Mouse (Mus musculus): ENCODE measurements around the gene Gm20767. TPM values are rescaled to one million over a fixed set of nuclear protein-coding genes. Genes with fewer than 3 reads are reported as not detected.
"Not testable (repeated sequence)": the region's sequence is repeated elsewhere in the genome, so short reads cannot be mapped to it uniquely, and the experiment has no call there.

The Gm20767 gene
- polyA plus RNA-seq (2012; rRNA removed): not detected in 2 replicates

DNA sequence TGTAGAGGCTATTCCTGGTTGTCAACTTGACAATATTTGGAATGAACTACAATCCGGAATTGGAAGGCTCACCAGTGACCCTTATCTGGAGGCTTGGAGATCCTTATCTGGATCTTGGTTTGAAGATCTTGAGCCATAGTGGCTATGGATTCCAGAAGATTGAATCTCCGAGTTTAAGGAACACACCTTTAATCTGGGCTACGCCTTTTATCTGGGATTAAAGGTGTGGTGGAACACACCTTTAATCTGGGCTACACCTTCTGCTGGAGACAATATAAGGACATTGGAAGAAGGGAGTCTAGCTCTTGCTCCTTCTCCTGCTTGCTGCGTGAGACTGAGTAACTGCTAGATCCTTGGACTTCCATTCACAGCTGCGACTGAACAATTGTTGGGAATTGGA lies at the start of gene Gm20767:
TSS of gene Gm20767 (plus strand) at position 301 of the 400 bp plus-strand sequence.
- not testable (repeated sequence) for DNase-seq (ENCODE audit: extremely low spot score in 1 of 2, low spot score in 1 of 2)

DNA sequence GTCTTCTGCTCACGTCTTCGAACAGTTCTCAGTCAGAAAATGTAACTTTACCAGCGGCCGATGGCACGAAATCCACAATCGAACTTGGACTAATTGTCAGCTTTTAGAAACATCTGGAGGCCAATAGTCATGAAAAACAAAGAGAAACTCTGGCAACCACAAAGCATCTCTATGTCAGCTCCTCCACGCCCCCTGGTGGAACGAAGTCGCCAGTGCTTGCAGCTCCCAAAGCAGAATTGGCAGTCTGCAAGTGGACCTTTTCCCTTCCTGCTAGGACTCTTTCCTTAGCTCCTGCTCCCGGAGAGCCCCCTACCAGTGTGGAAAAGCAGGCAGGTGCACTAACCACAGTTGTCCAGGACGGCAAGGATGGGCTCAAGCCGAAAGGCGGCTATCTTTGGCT lies 47.1 kb upstream of the Gm20767 start:
- DNase-seq (ENCODE audit: extremely low spot score in 1 of 2, low spot score in 1 of 2): not testable (repeated sequence)

DNA sequence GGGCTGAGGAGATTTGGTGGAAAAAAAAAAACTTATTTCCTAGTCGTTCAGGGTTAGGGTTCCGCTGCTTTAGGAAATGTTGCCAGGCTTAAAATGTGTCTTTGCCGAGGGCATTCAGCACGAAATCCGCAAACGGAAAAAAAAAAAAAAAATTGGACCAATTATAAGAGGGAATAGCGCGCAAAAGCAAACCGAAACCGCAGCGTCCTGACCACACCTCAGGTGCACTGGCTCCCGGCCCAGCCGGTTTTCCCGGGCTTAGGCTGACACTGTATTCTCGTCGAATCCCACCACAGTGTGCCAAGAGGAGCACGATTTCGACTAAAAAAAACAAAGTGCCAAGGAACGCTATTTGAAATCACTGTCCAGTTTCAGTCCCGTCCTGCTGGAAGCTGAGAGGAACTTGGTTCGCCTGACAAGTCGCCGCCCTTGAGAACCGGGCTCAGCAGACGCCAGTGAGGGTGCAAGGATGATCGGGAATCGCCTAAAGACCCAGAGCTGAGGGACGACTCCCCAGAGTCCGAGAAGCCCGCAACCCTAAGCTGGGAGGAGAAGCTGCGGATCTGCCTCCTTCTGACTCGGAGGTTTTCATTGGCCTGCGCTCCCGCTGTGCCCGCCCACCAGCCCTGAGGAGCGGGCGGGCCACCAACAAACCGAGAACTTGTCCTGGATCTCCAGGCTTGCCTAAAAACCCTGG lies 43.7 kb upstream of the Gm20767 start:
- DNase-seq (ENCODE audit: extremely low spot score in 1 of 2, low spot score in 1 of 2): not testable (repeated sequence)

DNA sequence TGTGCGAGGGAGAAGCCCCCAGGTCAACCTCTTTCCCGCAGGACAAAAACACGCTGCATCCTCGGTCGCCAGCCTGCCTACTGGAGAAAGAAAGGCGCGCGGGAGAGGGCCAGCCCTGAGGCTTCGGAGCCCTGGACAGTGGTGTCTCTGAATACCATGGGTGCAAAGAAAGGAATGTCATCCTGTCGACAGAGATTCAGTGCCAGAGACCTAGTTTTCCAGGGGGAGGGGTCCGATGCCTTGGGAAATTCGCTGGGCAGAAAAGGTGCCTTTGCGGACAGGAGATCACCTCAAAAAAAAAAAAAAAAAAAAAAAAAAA lies 43.1 kb upstream of the Gm20767 start:
- not testable (repeated sequence) for DNase-seq (ENCODE audit: extremely low spot score in 1 of 2, low spot score in 1 of 2)

DNA sequence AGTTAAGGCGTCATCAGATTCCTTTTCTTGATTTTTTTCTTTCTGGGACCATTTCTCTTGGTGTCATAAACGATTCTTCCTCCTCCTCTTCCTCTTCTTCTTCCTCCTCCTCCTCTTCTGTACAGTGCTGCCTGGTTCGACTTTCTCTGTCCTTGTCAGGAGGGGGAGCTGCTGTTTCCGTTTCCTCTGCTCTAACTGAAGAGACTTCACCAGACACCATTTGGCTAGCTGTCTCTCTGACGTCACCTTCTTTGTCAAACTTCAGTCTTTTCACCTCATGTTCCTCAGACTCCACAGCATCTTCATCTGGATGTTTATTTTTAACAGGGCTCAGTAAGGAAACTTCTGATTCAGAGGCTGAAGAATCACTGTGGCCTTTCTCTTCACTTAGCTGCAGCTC lies 40.7 kb upstream of the Gm20767 start:
- DNase-seq (ENCODE audit: extremely low spot score in 1 of 2, low spot score in 1 of 2): not testable (repeated sequence)

DNA sequence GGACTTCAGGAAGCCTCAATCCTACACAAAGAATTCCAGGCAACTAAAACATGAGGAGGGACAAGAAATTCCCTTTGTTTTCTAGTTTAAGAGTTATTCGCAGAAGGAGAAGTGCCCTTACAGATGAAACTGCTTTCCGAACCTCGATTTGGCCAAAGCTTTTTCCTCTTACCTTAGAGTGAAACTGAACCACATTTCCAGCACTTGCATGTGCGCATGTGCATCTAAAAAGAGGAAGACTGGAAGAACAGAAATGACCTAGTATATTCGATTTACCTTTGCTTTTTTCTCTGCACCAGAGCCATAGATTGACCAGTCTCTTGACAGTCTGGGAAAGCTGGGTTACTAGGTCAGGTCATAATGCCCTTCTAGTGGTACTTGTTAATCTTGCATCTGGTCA lies 33.5 kb upstream of the Gm20767 start:
- not testable (repeated sequence) for DNase-seq (ENCODE audit: extremely low spot score in 1 of 2, low spot score in 1 of 2)

DNA sequence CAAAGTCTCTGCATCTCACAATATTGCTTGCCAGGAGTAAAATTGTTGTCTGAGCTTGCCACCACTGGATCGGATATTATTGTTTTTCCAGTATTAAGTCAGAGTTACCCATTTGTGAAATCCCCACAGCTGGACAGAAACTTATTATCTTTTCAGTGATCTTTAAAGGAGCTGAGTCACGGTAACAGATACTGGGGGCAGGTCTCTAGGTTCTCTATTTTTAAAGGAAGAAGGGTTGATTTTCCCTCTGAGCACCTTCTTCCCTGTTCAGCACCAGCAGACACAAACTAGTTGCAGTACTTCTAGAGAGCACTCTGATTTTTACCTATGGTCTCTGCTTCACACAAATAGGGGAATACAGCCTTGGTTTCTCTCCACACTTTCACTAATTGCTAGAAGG lies 33.0 kb upstream of the Gm20767 start:
- not testable (repeated sequence) for DNase-seq (ENCODE audit: extremely low spot score in 1 of 2, low spot score in 1 of 2)

DNA sequence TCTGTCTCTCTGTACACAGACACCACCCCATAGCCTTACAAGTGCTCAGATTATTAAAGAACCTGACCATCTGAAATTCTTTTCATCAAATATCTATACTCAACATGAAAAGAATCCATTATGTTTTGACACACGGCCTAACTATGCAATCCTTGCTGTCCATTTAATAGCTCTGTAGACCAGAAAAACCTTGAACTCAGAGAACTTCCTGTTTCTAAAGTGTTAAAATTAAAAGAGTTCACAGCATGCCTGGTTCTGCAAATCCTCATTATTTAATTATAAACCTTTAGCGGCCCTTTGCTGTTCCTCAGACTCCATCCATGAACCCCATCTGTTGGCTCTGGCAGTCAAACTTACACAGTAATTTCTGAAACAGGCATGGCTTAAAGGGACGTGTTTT lies 2.3 kb downstream of the Gm20767 start:
- not testable (repeated sequence) for DNase-seq (ENCODE audit: extremely low spot score in 1 of 2, low spot score in 1 of 2)

DNA sequence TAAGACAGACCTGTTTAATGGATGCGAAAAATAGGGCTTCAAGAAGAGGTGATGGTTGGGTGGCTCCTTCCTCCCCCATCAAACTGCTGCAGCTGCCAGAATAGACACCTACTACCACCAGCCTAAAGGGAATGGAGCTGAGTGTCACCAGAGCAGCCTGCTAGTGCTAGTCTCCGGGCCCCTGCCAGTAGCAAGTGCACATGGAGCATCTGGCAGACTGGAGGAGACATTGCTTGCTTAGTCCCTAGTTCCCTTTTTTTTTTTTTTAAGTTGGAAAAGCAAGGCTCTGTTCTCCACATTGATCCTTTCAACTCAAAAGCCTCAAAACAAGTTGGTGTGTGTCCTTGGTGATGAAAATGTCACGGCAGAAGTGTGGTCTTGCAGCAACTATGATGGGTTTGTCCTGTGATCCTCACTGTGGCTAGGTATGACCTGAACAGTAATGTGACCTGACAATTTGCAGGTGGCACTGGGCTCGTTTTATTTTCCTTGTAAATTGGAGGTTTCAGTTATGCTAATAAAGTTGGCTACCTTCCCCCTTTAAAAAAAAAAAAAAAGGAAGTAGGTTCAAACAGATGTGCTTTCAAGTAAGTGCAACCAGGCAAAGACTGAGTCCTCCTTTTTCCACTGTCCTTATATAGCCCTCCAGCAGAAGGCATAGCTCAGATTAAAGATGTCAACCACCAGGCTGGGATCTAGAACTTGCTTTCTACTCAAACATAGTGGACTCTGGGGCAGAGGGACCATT lies 9.8 kb downstream of the Gm20767 start:
- DNase-seq (ENCODE audit: extremely low spot score in 1 of 2, low spot score in 1 of 2): not testable (repeated sequence)

DNA sequence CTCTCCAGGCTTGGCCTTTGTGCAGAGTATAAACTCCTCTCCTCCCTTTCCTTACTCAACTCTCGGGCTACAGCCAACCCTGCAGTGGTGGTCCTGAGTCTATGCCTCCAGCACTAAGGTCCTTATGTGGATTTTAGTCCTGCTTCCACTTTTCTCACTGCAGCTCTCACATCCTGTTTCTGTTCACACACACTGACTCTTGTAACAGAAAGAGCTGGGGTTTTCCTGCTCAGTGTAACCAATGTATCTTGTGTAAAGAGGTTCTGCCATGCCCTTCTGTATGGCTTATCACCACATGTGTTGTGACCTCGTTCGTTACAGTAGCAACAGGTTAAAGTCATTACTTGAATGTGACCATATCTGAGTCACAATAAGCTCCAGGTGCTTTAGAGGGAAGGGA lies 10.5 kb downstream of the Gm20767 start:
- not testable (repeated sequence) for DNase-seq (ENCODE audit: extremely low spot score in 1 of 2, low spot score in 1 of 2)

DNA sequence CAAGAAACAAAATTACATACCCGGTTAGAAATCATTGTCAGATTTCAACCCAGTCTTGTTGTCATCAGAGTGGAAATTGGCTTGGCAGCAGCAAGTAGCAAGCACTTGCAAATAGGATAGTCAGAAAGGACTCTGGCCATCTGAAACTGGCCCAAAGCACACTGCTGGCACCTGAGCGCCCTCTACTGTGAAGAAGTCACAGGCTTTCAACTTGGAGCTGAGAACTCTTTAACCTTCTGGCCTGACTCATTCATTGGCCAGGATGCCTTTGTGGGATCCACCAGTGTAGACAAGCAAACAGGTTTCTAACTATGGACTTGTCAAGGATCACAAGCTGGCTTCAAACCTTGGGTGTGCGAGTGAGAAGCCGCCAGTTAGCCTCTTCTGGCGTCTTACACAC lies 28.3 kb downstream of the Gm20767 start:
- not testable (repeated sequence) for DNase-seq (ENCODE audit: extremely low spot score in 1 of 2, low spot score in 1 of 2)

DNA sequence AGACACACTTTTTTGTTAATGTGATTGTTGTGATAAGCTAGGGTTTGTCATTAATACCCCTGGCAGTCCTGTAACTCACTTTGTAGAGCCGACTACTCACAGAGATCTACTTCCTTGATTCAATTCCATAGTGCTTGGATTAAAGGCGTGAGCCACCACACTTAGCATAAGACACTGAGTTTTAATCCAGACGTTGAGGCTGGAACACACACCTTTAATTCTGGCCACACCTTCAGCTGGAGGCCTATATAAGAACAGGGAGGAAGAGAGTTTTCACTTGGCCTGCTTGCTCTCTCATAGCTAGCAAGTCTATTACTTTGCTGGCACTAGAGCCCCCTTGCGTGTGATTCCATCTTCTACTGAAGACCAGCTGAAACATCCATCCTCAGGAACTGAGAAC lies 32.1 kb downstream of the Gm20767 start, which contains the start of gene Gm21818:
TSS of gene Gm21818 (plus strand) at position 301 of the 400 bp plus-strand sequence.
- DNase-seq (ENCODE audit: extremely low spot score in 1 of 2, low spot score in 1 of 2): not testable (repeated sequence)

DNA sequence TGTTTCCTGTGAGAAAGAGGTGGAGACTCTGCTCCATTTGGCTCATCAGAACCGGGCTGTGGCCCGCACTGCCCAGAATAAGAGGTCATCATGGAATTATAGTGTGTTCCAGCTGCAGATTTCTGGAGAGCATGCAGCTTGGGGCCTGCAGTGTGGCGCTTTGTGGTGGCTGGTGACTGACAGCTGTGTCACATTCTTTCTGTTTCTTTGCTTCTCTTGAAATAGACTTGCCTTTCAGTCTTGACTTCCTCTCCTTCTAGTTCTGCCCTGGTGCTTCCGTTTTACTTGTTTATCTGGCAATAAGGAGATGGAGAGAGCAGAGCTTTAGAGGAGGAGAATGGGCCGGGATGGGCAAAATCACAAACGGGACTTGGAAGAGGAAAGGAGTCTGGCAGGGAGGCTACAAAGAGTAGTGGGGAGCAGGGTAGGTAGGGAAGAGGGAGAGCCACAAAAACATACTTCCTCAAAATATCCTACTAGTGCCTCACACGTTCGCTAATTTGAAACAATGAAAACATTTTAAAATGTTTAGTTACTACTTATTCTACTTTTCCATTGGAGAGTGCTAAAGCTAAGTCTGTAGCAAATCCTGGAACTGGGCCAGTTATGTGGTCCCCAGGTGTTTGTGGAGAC lies 56.3 kb downstream of the Gm20767 start:
- not testable (repeated sequence) for DNase-seq (ENCODE audit: extremely low spot score in 1 of 2, low spot score in 1 of 2)

Other genes starting within 250 kb of the Gm20767 start
- gene Tcstv1, start 245.5 kb upstream of the Gm20767 start, polyA plus RNA-seq (2012; rRNA removed): not detected in 2 replicates
- gene Gm21761, start 211.0 kb upstream of the Gm20767 start, polyA plus RNA-seq (2012; rRNA removed): not detected in 2 replicates
- not detected in 2 replicates for gene B020031M17Rik, start 189.4 kb upstream of the Gm20767 start, polyA plus RNA-seq (2012; rRNA removed)
- gene Gm36079, start 113.2 kb upstream of the Gm20767 start, polyA plus RNA-seq (2012; rRNA removed): not detected in 2 replicates
- 0.11 and 0.16 TPM in 2 replicates for gene Gm21188, start 88.1 kb upstream of the Gm20767 start, polyA plus RNA-seq (2012; rRNA removed)
- gene Gm21818, start 32.2 kb downstream of the Gm20767 start, polyA plus RNA-seq (2012; rRNA removed): not detected in 2 replicates
- gene Gm21762, start 75.7 kb downstream of the Gm20767 start, polyA plus RNA-seq (2012; rRNA removed): not detected in 2 replicates
- gene Gm21731, start 98.9 kb downstream of the Gm20767 start, polyA plus RNA-seq (2012; rRNA removed): not detected in 2 replicates
- gene AF067061, start 122.9 kb downstream of the Gm20767 start, polyA plus RNA-seq (2012; rRNA removed): not detected in 2 replicates
- gene BC147527, start 160.1 kb downstream of the Gm20767 start, polyA plus RNA-seq (2012; rRNA removed): 0.15 and 0.20 TPM in 2 replicates
- gene Tcstv3, start 176.6 kb downstream of the Gm20767 start, polyA plus RNA-seq (2012; rRNA removed): not detected in 2 replicates